Mouse (Mus musculus): Measurements from ENCODE around the gene Arhgef12. TPM values are rescaled to one million over a fixed set of nuclear protein-coding genes. Genes with fewer than 3 reads are reported as not detected.

Arhgef12 gene
- total RNA-seq, 2 experiments from 2014 or later: 162 to 164 TPM

DNA sequence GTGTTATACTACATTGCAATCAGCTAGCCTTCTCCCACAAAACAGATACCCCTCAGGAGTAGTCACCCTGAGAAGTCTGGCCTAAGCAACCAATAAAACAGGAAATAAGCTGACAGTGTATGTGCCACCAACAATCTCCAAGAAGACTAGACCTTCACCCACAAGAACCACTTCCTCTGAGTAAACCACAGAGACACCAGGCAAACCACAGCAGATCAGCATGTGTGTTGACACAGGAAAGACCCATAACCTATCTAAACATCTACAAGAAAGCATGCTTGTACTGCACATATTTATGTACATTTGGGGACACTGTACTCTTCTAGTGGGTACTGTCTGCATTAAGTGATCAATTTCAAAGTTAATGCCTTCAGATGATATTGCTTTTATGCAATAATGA is 10.7 kb downstream of the Arhgef12 start:
- intact Hi-C loops (cut with DNase I): no loop called here
- no peak for DNase-seq (ENCODE audit: extremely low spot score in 1 of 2, low spot score in 2 of 2)
- H3K4me3 ChIP-seq: no peak overlapping the region
- no peak for TF ChIP-seq CTCF (IDR thresholded peaks at IDR 0.05)
- no peak overlapping the region for H3K27ac ChIP-seq

DNA sequence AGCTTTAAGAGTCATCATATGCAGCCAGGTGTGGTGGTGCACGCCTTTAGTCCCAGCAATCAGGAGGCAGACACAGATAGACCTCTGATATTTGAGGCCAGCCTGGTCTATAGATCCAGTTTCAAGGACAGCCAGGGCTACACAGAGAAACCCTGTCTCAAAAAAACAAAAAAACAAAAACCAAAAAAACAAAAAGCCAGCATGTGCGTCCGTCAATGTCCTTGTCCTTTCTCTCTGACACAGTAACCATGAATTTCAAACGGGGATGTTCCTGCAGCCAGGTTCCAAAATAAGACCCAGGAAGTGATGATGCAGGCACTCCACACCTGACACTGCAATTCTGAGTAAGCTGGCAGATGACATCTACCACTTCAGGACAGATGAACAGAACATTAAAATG is 12.2 kb downstream of the Arhgef12 start:
- Histone ChIP-seq H3K27ac (no peak overlapping the region), H3K4me3 (no peak overlapping the region)
- DNase-seq (ENCODE audit: extremely low spot score in 1 of 2, low spot score in 2 of 2): no peak
- no peak for TF ChIP-seq CTCF (IDR thresholded peaks at IDR 0.05)
- intact Hi-C loops (cut with DNase I): no loop called here

DNA sequence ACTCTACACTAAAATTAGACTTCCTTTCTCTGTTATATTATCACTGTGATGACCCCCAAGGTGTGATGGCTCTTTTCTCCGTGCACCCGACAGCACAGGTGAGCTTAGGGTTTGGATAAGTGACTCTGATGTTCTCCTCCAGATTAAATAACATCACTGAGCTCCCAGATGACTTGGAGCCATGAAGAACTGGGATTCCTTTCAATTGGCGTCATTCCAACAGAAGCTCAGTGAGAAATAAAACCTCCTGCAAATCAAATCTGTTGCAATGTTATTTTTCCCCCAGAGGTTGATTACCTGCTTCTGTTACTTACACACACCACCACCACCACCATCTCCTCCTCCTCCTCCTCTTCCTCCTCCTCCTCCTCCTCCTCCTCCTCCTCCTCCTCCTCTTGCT is 13.2 kb downstream of the Arhgef12 start:
- Histone ChIP-seq H3K4me3 (no peak overlapping the region), H3K27ac (peak overlapping the region; percentile 21; the same call in 1 of the 2 replicates)
- intact Hi-C loops (cut with DNase I): no loop called here
- no peak for DNase-seq (ENCODE audit: extremely low spot score in 1 of 2, low spot score in 2 of 2)
- TF ChIP-seq CTCF (IDR thresholded peaks at IDR 0.05): no peak

DNA sequence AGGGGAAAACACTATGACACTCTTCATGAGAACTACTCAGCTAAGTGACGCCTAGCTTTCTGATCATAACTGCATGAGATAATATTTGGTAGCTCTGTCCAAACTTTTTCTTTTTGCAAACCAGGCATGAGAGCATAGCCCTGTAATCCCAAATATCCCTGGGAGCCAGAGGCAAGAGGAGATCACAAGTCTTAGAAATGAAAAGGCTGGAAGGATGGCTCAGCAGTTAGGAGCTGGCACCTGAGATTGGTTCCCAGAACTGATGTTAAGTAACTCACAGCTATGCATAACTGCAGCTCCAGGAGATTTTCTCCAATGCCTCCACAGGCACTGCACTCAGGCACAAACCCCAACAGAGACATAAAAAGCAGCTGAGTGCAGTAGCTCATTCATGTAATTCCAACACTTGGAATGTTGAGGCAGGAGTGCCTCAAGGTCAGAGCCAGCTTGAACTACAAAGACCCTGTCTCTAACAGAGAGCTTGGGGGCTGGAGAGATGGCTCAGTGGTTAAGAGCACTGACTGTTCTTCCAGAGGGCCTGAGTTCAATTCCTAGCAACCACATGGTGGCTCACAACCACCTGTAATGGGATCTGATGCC is 21.3 kb downstream of the Arhgef12 start:
- H3K27ac ChIP-seq: no peak overlapping the region
- intact Hi-C loops (cut with DNase I): no loop called here
- no peak for TF ChIP-seq CTCF (IDR thresholded peaks at IDR 0.05)
- DNase-seq (ENCODE audit: extremely low spot score in 1 of 2, low spot score in 2 of 2): no peak
- no peak overlapping the region for H3K4me3 ChIP-seq

DNA sequence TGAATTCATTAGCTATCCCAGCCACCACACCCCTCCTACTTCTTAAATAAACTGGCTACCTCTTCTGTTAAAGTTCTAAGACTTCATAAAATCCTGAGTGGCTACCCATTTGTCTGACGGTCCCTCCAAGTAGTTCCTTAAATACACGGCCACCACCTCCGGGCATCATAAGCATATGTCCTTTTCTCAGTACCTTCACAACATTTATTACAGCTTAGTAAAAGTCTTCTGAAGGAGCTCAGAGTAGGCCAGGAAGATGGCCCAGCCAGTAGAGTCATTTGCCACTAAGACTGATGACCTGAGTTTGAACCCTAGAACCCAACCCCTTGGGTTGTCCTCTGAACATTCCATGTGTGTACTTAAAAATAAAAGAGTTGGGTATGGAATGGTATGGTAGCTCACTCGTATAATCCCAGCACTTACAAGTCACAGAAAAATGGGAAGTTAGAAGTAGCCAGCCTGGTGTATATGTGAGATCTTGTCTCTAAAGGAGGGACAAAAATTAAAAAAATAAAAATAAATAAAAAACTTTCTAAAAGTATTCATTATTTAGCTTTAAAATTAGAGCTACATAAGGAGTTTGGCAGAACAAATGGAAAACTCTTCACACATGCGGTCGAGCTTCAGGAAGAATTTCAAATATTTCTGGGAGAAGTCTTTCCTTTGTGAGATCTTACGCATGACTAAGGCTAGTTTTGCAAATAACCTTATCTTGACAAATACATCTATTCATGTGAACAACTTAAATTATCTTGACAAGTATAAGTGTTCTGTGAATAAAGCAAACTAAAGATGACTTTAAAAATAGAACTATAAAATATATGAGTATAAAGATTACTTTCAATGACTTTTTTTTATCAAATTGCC is 22.3 kb downstream of the Arhgef12 start:
- H3K4me3 ChIP-seq: no peak overlapping the region

DNA sequence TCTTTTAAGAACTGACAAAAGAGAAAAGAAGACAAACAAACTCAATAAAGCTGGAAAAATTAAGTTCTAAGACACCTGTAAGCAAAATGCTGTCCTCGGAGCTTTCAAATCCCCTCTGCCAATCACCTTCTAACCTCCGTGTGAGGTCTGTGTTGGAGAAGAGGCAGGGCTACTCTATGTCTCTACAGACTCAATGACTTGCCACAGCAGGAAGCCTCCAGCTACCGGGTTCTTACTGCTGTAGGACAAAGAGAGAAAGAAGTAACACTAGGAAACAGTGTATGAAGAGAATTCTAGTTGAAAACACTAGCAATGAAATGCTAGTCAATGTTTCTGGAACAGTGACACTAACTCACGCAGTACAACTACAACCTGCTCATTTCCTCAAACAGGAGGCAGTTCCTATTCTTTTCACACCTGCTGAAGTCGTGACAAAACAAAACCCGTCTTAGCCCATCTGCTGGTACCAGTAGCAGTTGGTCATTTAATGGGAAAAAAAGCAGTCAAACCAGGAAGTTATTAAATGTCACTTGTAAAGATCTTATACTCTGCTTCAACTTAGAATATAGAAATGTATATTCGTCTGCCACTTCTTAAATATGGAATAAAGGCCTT is 23.5 kb downstream of the Arhgef12 start:
- DNase-seq (ENCODE audit: extremely low spot score in 1 of 2, low spot score in 2 of 2): no peak
- Histone ChIP-seq H3K4me3 (no peak overlapping the region), H3K27ac (no peak overlapping the region)
- TF ChIP-seq CTCF (IDR thresholded peaks at IDR 0.05): no peak
- intact Hi-C loops (cut with DNase I): no loop called here

More for the DNA sequence above, 22.3 kb downstream of the Arhgef12 start:
- no peak for DNase-seq (ENCODE audit: extremely low spot score in 1 of 2, low spot score in 2 of 2)
- no peak for TF ChIP-seq CTCF (IDR thresholded peaks at IDR 0.05)
- intact Hi-C loops (cut with DNase I): no loop called here
- H3K27ac ChIP-seq: no peak overlapping the region

DNA sequence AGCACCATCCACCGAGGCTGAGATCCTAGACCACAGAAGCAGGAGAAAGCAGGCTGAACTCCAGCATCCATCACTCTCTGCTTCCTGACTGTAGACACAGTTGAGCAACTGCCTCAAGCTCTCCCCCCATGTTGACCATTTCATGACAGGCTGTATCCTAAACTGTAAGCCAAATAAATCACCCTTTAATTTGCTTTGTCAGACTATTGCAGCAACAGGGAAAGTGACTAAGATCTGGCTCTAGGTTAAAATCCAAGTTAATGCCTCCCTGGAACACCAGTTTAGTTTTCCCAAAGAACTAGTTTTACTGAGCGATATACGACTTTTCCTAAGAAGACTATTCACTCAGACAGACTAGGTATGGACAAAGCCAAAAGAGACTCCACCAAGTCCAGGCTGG is 28.3 kb downstream of the Arhgef12 start:
- intact Hi-C loops (cut with DNase I): no loop called here
- no peak for DNase-seq (ENCODE audit: extremely low spot score in 1 of 2, low spot score in 2 of 2)
- no peak overlapping the region for H3K4me3 ChIP-seq

DNA sequence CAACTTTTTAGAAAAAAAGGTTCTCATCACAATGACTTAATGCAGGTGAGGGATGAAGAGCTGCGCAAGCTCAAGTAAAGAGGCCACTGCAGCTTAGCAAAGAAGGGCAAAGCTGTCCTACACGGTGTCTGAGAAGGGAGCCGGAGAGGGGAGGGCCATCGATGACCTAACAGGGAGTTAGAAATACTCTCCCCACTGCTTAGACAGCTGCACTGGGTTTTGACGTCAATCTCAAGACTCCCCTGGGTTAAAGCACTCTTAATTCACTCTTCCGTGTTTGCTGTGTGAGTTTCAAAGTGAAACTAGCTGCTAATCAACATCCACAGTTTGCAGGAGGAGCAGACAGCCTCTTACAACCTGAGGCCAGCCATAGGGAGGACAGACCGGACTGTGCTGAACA is 30.9 kb downstream of the Arhgef12 start:
- Histone ChIP-seq H3K27ac (no peak overlapping the region), H3K4me3 (no peak overlapping the region)
- TF ChIP-seq CTCF (IDR thresholded peaks at IDR 0.05): no peak
- intact Hi-C loops (cut with DNase I): no loop called here
- no peak for DNase-seq (ENCODE audit: extremely low spot score in 1 of 2, low spot score in 2 of 2)

More for the DNA sequence above, 28.3 kb downstream of the Arhgef12 start:
- no peak for TF ChIP-seq CTCF (IDR thresholded peaks at IDR 0.05)
- H3K27ac ChIP-seq: no peak overlapping the region

DNA sequence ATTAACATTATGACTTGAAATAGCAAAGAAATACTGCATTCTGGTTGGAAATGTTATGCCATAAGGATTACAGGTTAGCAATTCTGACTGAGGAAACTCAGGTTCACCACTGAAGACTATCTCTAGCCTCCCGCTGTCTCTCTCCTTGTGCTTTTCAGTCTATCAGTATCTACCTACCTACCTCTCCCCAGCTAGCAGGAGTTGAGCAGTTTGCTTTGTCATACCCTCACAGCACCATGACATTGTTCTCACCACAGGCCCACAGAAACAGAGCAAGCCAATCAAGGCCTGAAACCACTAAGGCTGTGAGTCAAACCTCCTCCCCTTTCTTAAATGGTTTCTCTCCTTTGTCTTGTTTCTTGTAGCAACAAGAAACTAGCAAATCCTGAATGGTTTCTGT is 32.4 kb downstream of the Arhgef12 start:
- H3K27ac ChIP-seq: no peak overlapping the region
- TF ChIP-seq CTCF (IDR thresholded peaks at IDR 0.05): no peak
- intact Hi-C loops (cut with DNase I): no loop called here
- DNase-seq (ENCODE audit: extremely low spot score in 1 of 2, low spot score in 2 of 2): no peak
- H3K4me3 ChIP-seq: no peak overlapping the region

DNA sequence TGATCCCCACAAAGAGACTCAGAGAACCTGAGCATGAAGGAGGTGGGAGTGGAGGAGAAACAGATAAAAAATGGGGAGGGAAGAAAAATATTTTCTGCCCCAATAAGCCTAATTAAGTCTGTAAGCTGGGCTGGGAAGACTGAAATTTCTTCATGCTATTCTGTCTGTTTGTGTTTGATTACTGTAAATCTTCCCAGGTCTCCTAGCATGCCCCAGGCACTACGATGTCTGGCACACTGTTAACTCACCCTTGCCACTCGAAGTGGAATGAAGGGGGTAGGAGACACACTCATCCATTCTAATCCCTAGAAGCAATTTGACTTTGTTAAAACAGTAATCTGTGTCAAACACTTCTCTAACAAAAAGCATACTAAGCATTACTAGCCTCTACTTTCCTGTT is 35.3 kb downstream of the Arhgef12 start:
- Histone ChIP-seq H3K4me3 (no peak overlapping the region), H3K27ac (no peak overlapping the region)
- no peak for DNase-seq (ENCODE audit: extremely low spot score in 1 of 2, low spot score in 2 of 2)
- intact Hi-C loops (cut with DNase I): no loop called here
- TF ChIP-seq CTCF (IDR thresholded peaks at IDR 0.05): no peak

DNA sequence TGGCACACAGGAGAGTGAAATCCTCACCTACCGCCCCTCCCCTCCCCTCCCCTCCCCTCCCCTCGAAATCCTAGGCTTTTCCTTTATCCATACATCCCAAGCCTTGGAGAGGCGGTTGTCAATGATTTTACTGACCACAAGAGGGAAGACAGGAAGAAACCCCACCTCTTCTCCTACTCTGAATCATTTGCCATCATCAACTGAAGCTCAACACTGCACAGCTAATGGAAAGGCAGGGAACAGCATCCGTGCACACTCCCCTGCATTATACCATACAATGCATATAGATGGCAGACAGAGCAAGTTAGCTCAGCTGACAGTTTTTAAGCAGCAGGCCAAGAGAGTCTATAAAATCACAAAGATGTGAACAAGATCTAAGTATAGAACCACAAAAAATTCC is 35.9 kb downstream of the Arhgef12 start:
- no peak for DNase-seq (ENCODE audit: extremely low spot score in 1 of 2, low spot score in 2 of 2)
- Histone ChIP-seq H3K4me3 (no peak overlapping the region), H3K27ac (no peak overlapping the region)
- no peak; the same call in 1 of the 2 replicates for TF ChIP-seq CTCF (IDR thresholded peaks at IDR 0.05)
- intact Hi-C loops (cut with DNase I): no loop called here

DNA sequence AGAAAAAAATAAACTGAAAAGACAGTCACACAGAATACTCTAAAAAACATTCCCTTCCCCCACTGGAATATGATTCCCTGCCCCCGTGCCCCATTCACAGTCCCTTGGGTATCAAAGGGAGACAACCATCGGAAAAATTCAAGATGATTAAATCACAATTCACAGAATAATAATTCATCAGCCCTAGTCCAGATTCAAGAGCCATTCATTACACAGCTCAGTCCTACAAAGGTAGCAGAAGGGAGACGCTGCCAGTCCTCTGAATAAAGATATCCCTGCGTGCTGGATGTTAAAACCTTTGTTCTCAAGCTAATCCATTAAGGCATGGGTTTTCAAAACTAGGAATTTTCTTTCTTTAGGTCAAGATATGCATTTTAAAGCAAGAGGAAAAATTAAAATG is 36.5 kb downstream of the Arhgef12 start:
- intact Hi-C loops (cut with DNase I): no loop called here
- DNase-seq (ENCODE audit: extremely low spot score in 1 of 2, low spot score in 2 of 2): no peak
- Histone ChIP-seq H3K27ac (no peak overlapping the region), H3K4me3 (no peak overlapping the region)
- TF ChIP-seq CTCF (IDR thresholded peaks at IDR 0.05): no peak
